Mouse (Mus musculus): ENCODE results near the gene Zmynd8. TPM values are rescaled to one million over a fixed set of nuclear protein-coding genes. Genes with fewer than 3 reads are reported as not detected.

Zmynd8 gene
- polyA plus RNA-seq, 1 experiment from 2014 or later: 35.7 TPM

DNA sequence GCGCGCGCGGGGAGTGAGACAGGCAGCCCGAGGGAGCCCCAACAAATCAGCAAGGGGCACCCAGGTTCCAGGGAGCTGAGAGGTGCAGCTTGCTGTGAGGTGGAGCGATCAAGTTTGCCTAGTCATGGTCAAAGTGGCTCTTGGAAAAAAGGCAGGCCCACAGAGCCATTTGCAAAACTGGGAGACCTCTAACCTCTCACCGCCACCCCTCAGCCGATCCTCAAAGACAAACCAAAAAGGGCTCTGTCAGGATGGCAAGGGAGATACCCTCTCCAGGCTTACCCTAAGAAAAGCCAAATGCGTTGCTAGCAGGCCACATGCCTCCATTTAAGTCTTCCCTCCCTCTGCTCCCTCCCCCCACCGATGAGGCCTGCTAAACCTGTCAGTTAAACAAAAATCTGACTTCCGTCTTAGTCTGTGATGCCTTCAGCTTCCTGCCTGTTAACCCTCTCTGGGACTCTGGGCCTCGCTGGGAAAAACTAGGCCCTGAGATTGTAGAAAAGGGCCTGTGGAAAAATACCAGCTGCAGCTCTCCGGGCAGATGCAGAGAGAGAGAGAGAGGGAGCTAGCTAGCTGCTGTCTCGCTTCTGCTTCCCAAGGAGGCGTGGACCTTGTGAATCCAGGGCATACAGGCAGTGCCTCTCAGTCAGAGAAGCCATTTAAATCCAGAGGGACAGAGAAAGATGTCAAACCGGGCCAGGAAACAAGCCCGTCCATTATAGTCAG, 13.4 kb downstream of the Zmynd8 start:
- Histone ChIP-seq H3K36me3 (peaks cover 25% of the 10 kb centered on the region), H3K4me2 (peak overlapping the region; percentile 85), H3K9ac (peak overlapping the region; percentile 85), H3K4me1 (peaks cover 98% of the 10 kb centered on the region), H3K27ac (peak overlapping the region; percentile 100), H3K9me3 (replicated peaks) (no peaks in the 10 kb centered on the region), H3K4me3 (peak overlapping the region; percentile 57), H3K27me3 (replicated peaks) (no peaks in the 10 kb centered on the region)
- ATAC-seq: peak; percentile 76
- 7% methylated on average over 17 of the region's 17 CpGs for WGBS (ENCODE audit: insufficient replicate concordance)

DNA sequence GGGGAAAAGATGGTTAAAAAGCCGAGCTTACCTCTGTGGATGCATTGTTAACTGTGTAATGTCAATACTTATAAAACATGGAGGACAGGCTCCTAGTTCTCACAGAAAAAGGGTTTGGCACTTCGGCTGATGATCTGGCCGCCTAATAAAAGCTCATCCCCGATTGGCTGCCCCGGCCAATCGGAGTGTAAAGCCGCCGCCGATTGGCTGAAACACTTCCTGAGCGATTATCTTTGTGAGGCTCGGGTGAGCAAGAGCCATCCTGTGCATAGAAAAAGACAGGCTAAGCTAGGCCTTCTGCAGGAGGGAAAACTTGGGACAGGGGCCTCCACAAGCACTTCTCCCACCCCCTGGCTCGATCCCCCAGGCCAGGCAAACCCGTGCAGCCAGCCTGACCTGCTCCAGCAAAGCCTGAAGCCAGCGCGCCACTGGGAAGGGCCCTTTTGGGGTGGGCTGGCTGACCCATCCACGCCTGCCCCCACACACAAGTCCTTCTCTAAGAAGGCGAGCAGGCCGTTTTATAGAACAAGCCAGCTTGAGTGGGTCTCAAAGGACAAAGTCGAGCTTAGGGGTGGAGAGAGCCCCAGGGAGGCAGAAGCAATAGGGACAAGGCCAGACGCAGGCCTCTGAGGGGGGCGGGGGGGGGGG, 14.1 kb downstream of the Zmynd8 start:
- Histone ChIP-seq H3K4me2 (peak overlapping the region; percentile 85), H3K27me3 (replicated peaks) (no peaks in the 10 kb centered on the region), H3K9ac (peak overlapping the region; percentile 85), H3K9me3 (replicated peaks) (no peaks in the 10 kb centered on the region), H3K27ac (peak overlapping the region; percentile 100), H3K4me3 (peak overlapping the region; percentile 57), H3K4me1 (peaks cover 98% of the 10 kb centered on the region), H3K36me3 (peaks cover 32% of the 10 kb centered on the region)
- ATAC-seq: peak; percentile 66
- WGBS (ENCODE audit: insufficient replicate concordance): 2% methylated on average over 21 of the region's 21 CpGs

DNA sequence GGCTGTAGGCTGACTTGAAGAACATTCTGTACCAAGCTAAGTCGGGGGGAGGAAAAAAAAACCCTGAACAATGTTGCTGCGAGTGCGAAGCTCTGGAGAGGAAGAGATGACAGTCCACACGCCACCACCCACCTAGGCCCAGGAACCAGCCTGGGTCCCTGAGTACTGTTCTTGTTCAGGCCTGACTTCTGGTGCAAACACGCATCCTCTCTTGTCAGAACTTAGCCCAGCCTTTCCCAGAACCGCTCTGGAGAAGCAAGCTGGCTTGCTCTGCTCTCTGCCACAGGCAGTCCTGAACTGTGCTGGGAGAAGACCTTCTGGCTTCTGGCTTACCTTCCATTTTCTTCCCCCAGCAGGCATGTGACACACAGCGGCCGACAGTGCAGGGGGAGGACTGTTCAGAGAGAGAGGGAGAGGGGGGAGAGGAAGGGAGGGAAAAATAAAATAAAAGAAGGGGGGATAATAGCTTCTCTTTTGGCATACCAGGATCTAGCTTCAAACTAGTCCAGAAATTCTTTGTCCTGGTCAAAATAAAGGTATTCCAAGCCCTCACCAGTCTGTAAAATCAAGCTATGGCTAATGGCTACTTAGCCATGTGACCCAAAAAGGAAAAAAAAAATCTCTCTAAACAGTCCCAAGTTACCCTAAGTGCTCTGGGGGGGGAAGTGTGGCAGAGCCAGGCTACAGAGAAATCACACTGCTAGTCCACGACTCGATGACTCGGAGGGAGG, 14.8 kb downstream of the Zmynd8 start:
- H3K27ac ChIP-seq: peak overlapping the region; percentile 100
- 3% methylated on average over 11 of the region's 11 CpGs for WGBS (ENCODE audit: insufficient replicate concordance)

DNA sequence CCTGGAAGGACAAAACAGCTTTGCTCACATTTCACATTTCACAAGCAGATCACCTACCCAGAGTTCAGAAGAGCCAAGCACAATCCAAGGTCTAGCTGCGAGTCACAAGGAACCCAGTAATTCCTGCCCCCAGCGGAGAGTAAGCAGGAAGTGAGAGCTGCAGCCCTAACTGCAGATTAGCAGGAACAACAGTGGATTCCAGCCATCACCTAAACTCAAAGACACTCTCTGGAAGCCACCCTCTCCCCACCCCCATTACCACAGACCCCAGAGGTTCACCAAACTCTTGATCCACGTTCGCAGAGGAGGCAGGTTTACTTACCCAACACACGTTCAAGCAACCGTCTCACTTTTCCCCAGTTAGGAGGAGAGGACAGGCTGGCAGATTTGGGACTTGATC, 15.8 kb downstream of the Zmynd8 start:
- peak overlapping the region; percentile 57 for H3K4me3 ChIP-seq

More for the DNA sequence above, 14.8 kb downstream of the Zmynd8 start:
- Histone ChIP-seq H3K36me3 (peaks cover 39% of the 10 kb centered on the region), H3K27me3 (replicated peaks) (no peaks in the 10 kb centered on the region), H3K4me2 (peak overlapping the region; percentile 85), H3K9ac (peak overlapping the region; percentile 78), H3K4me1 (peaks cover 98% of the 10 kb centered on the region), H3K9me3 (replicated peaks) (no peaks in the 10 kb centered on the region), H3K4me3 (peak overlapping the region; percentile 57)
- no peak for ATAC-seq

DNA sequence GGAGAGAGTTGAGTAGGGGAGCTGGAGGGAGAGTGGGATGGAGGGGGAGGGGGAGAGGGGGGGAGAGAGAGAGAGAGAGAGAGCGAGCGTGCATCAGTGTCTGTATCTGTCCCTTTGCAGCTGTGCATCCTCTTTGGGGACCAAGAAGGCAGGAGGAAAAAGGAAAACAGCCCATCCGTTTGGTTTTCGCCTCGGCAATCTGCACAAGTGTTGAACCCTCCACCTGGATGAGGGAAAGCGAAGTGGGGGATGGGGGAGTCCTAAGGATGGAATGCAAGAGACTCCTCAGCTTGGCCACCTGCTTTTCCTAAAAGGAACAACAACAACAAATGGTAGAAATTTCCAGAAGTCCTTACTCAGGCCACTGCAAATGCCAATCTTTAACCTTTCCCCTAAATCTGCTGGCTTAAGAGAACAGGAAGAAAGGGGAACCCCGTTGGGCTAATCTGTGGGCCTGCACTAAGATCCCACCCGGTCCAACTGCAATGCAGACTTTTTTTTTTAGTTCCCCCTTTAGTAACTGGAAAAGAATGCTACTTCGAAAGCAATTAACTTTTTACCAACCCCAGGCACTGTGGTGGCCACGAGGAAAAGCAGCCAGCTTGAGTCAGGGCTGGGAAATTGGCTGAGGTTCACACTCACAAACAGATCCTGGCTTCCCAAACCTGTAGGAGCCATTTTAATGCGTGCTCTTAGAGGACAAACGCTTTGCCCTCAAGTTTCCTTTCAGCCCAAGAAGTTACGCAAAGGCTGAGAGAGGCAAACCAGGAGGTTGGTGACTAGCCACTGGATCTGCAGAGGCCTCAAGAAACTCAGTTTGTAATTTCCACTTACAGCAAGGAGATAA, 17.0 kb downstream of the Zmynd8 start:
- 26% methylated on average over 11 of the region's 13 CpGs for WGBS (ENCODE audit: insufficient replicate concordance)
- Histone ChIP-seq H3K4me2 (peak overlapping the region; percentile 85), H3K27ac (peak overlapping the region; percentile 100), H3K9me3 (replicated peaks) (no peaks in the 10 kb centered on the region), H3K36me3 (peaks cover 61% of the 10 kb centered on the region), H3K9ac (peak overlapping the region; percentile 78), H3K4me1 (peaks cover 98% of the 10 kb centered on the region), H3K27me3 (replicated peaks) (no peaks in the 10 kb centered on the region), H3K4me3 (peak overlapping the region; percentile 57)
- no peak for ATAC-seq

More for the DNA sequence above, 15.8 kb downstream of the Zmynd8 start:
- Histone ChIP-seq H3K27me3 (replicated peaks) (no peaks in the 10 kb centered on the region), H3K4me1 (peaks cover 98% of the 10 kb centered on the region), H3K9me3 (replicated peaks) (no peaks in the 10 kb centered on the region), H3K36me3 (peaks cover 49% of the 10 kb centered on the region), H3K4me2 (peak overlapping the region; percentile 85), H3K9ac (peak overlapping the region; percentile 78), H3K27ac (peak overlapping the region; percentile 100)
- no peak for ATAC-seq
- 7% methylated on average over 6 of the region's 6 CpGs for WGBS (ENCODE audit: insufficient replicate concordance)

DNA sequence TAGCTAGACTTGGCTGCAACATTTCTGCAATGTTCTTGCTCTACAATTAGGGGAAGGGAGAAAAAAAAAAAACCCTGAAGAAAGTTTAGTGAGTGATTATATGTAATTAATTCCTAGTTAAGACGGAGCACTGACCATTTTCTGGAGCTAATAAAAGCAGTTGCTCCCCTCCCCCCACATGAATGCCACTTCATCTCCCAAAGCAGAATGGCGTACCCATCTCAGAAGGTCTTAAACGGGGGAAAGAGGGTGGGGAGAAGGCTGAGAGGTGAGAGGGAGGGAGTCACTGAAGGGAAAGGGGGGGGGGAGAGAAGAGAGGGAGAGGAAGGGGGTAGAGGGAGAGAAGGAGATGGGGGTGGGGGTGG, 17.6 kb downstream of the Zmynd8 start:
- Histone ChIP-seq H3K27ac (peak overlapping the region; percentile 100), H3K4me2 (peak overlapping the region; percentile 85), H3K36me3 (peaks cover 67% of the 10 kb centered on the region), H3K4me3 (peak overlapping the region; percentile 57), H3K9me3 (replicated peaks) (no peaks in the 10 kb centered on the region), H3K4me1 (peaks cover 98% of the 10 kb centered on the region), H3K27me3 (replicated peaks) (no peaks in the 10 kb centered on the region), H3K9ac (peak overlapping the region; percentile 50; the same call in 1 of the 2 replicates)
- 34% methylated on average over 3 of the region's 3 CpGs for WGBS (ENCODE audit: insufficient replicate concordance)
- ATAC-seq: no peak

DNA sequence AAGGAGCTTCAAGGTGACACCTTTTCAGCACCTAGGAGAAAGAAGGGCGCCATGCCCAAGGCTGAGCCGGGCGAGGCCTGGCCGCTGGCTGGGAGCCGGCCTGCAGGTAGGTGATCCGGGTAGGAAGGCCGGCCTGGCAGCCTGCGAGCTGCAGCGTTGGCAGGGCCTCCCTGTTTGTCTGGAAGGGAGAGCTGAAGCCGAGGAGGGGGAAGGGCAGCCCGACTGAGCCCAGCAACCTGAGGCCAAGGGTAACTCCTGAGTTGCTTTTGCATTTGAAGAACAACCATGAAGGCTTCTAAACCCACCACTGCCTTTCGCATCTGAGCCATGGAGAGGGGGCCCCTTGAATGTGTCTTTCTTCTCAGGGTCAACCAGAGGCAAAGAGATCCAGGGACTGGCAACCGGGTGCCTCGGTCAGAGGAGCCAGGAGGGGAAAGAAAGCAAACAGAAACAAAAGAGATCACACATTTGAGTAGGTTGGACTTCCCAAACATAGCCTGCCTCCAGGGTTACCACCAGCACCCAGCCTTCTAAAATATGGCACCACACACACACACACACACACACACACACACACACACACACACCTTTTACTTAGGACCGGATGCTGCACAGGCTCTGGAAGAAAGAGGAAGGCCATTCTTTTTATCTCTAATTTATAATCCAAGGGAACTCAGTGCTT, 18.2 kb downstream of the Zmynd8 start:
- ATAC-seq: no peak
- no peaks in the 10 kb centered on the region for H3K27me3 ChIP-seq (replicated peaks)
- H3K9me3 ChIP-seq (replicated peaks): no peaks in the 10 kb centered on the region
- 0 out of 2 replicates have a peak overlapping the region, but pooled peaks have one; percentile 57 for H3K4me3 ChIP-seq
- H3K9ac ChIP-seq: peak overlapping the region; percentile 50
- peaks cover 98% of the 10 kb centered on the region for H3K4me1 ChIP-seq
- peaks cover 73% of the 10 kb centered on the region for H3K36me3 ChIP-seq
- H3K4me2 ChIP-seq: peak overlapping the region; percentile 85
- peak overlapping the region; percentile 100 for H3K27ac ChIP-seq
- WGBS (ENCODE audit: insufficient replicate concordance): 61% methylated on average over 15 of the region's 15 CpGs

DNA sequence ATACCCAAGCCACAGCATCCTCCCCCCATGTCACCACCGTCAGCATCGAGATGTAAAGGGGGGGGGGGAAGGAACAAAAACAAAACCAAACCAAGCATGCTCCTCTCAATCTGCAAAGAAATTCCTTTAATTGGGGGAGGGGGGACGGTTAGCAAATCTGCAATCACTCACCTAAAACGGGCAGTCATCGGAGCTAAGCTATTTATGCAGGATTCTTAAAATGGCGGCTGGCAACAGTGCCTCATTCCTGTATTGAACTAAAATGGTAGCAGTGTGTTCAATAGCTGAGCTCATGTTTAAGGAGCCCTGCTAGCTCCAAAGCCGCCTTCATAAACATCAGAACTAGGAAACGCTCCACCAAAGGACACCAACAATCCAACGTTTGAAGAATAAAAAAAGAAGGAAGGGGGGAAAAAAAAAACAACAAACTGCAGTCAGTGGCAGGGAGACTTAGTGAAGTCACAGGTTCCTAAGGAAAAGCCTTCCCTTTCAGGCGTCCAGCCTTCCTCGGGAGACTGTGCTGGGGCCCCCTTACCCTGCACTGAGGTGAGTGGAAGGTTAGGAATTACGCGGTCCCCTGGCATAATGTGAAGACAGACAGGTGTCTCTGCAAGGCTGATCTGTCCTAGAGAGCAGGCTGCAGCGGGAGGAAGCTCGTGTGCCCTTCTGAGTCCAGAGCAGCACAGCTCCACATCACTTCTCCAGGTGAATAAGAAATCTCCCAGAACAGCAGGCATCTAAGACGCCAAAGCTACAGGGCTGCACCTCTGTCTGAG, 19.2 kb downstream of the Zmynd8 start:
- H3K9me3 ChIP-seq (replicated peaks): no peaks in the 10 kb centered on the region
- WGBS (ENCODE audit: insufficient replicate concordance): 49% methylated on average over 16 of the region's 16 CpGs
- H3K4me1 ChIP-seq: peaks cover 98% of the 10 kb centered on the region
- H3K27me3 ChIP-seq (replicated peaks): no peaks in the 10 kb centered on the region
- H3K4me3 ChIP-seq: no peak overlapping the region
- H3K4me2 ChIP-seq: peak overlapping the region; percentile 85
- ATAC-seq: no peak
- peaks cover 83% of the 10 kb centered on the region for H3K36me3 ChIP-seq
- H3K27ac ChIP-seq: peak overlapping the region; percentile 100
- H3K9ac ChIP-seq: peak overlapping the region; percentile 25; the same call in 1 of the 2 replicates

DNA sequence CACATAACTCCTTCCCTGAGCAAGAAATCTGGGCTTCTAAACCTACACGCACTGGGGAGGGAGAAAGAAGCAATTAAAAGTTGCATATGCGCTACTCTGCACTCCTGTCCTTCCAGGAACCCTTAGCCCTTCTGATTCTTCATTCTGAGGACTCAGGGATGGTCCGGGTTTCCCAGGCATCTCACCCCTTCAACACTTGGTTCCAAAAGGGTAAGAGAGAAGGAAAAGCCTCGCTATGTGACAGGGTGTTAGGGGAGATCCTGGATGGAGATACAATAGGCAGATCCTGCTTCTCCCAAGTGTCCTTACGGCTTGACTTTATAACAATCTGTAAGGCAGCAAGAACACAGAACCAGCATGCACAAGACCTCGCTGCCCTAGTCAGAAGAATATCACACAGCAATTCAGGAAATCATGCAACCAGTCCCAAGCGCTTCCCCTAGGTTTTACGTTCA, 19.9 kb downstream of the Zmynd8 start:
- H3K27me3 ChIP-seq (replicated peaks): no peaks in the 10 kb centered on the region
- H3K4me2 ChIP-seq: peak overlapping the region; percentile 85
- peak overlapping the region; percentile 61 for H3K27ac ChIP-seq
- H3K4me3 ChIP-seq: no peak overlapping the region
- no peak for ATAC-seq
- H3K4me1 ChIP-seq: peaks cover 100% of the 10 kb centered on the region
- no peaks in the 10 kb centered on the region for H3K9me3 ChIP-seq (replicated peaks)
- WGBS (ENCODE audit: insufficient replicate concordance): 65% methylated on average over 8 of the region's 8 CpGs
- no peak overlapping the region; the same call in 1 of the 2 replicates for H3K9ac ChIP-seq
- peaks cover 90% of the 10 kb centered on the region for H3K36me3 ChIP-seq

DNA sequence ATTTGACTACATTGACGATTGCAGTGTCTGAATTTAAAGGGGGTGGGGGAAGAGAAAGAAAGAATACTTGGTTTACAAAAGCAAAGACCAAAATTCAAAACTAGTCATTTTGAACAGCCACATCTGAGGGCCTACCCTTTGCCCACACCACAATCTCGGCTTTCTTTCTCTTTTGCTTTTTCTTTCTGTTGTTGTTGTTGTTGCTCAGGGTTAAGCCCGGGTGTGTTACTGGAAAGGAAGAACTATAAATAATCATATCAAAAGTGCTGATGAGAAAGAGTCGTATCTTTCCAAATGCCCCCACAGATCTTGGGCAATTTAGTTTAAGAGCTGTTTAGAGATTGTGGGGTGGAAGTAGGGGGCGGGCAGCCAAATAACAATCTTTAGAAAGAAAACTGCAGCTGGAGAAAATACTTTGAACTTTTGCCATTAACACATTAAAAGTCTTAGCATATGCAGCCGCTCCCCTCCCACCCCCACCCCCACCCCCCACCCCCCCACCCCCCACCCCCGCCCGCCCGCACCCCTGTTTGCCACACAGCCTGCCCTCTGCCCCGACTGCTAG, 20.7 kb downstream of the Zmynd8 start:
- 51% methylated on average over 10 of the region's 10 CpGs for WGBS (ENCODE audit: insufficient replicate concordance)
- H3K27ac ChIP-seq: peak overlapping the region; percentile 13; the same call in 1 of the 2 replicates
- H3K4me3 ChIP-seq: no peak overlapping the region
- H3K4me2 ChIP-seq: peak overlapping the region; percentile 85
- H3K9me3 ChIP-seq (replicated peaks): no peaks in the 10 kb centered on the region
- peak overlapping the region; percentile 40; the same call in 1 of the 2 replicates for H3K9ac ChIP-seq
- H3K36me3 ChIP-seq: peaks cover 98% of the 10 kb centered on the region
- H3K4me1 ChIP-seq: peaks cover 98% of the 10 kb centered on the region
- H3K27me3 ChIP-seq (replicated peaks): no peaks in the 10 kb centered on the region
- no peak for ATAC-seq
